Mouse (Mus musculus) heart, embryonic 13.5 days (tissue): ENCODE results near the gene Kcne4. TPM values are rescaled to one million over a fixed set of nuclear protein-coding genes. Genes with fewer than 3 reads are reported as not detected.

Source experiments
- ATAC-seq: fragments of 200-750 bp; cut with Nextera tagmentation; 2 replicates; pipeline ENCODE4 v1.8.0; 2017; ENCODE audit warnings: moderate TSS enrichment; ENCODE audit not compliant: insufficient number of reproducible peaks, low FRiP score, low TSS enrichment; ENCODE audit errors: extremely low read depth
- H3K27ac ChIP-seq: fragments of 300-500 bp; sonication (generic); replicated peaks from 2 replicates; pipeline ENCODE4 v1.5.1; 2015; ENCODE audit warnings: moderate library complexity, mild to moderate bottlenecking, inconsistent platforms
- H3K27me3 ChIP-seq: fragments of 300-500 bp; sonication (generic); replicated peaks from 2 replicates; pipeline ENCODE4 v1.6.1; 2015; ENCODE audit warnings: mild to moderate bottlenecking, inconsistent platforms
- H3K36me3 ChIP-seq: fragments of 300-500 bp; sonication (generic); 2 replicates; pipeline ENCODE4 v1.6.1; 2015; ENCODE audit warnings: mild to moderate bottlenecking, inconsistent platforms
- H3K4me1 ChIP-seq: fragments of 300-500 bp; sonication (generic); 2 replicates; pipeline ENCODE4 v1.6.1; 2015; ENCODE audit warnings: inconsistent platforms
- H3K4me2 ChIP-seq: fragments of 300-500 bp; sonication (generic); 2 replicates; pipeline ENCODE4 v1.6.1; 2015; ENCODE audit warnings: inconsistent platforms, mild to moderate bottlenecking, moderate library complexity
- H3K4me3 ChIP-seq: fragments of 300-500 bp; sonication (generic); 2 replicates; pipeline ENCODE4 v1.5.1; 2015; ENCODE audit warnings: moderate library complexity, mild to moderate bottlenecking, inconsistent platforms
- H3K9ac ChIP-seq: fragments of 300-500 bp; sonication (generic); 2 replicates; pipeline ENCODE4 v1.6.1; 2015; ENCODE audit warnings: inconsistent platforms, mild to moderate bottlenecking, moderate library complexity
- H3K9me3 ChIP-seq: fragments of 300-500 bp; sonication (generic); 2 replicates; pipeline ENCODE4 v1.6.1; 2016; ENCODE audit warnings: inconsistent platforms
- WGBS: fragments of 180-500 bp; shearing (Covaris S2); methylation state at CpG from one replicate; pipeline ENCODE4 v1.1.7; 2015; ENCODE audit warnings: mixed read lengths; 5-methylcytosine and 5-hydroxymethylcytosine counted together
- polyA plus RNA-seq: library from polyadenylated mRNA; unstranded; fragments of >200 nt; fragmentation: Nextera tagmentation; extraction: Ambion mirVana; gene quantifications from 2 replicates; pipeline ENCODE4 v1.2.1, GENCODE M21; 2015

Kcne4 gene
- polyA plus RNA-seq, 1 experiment from 2014 or later = 4.1 TPM

DNA sequence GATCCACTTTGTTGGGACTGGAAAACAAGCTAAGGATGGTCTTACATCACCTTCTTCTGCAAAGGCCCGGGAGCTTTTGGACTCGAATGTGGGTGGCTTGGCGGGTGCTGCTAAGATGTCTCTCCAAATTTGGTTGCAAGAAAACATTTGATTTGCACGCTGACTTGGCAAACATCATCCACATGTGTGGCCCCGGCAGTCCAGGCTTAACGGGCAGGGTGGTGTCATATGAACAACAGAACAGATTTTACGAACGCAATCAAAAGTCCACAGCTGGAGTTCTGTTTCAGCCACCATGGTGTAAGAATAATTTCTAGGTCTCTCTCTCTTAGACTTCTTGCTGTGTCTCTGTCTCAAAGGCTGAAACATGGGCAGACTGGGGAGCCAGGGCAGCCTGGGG lies 3.6 kb downstream of the Kcne4 start:
- Histone ChIP-seq H3K9ac (peak overlapping the region; percentile 35; the same call in 1 of the 2 replicates), H3K27me3 (no peaks in the 10 kb centered on the region), H3K36me3 (no peaks in the 10 kb centered on the region), H3K4me1 (peaks cover 49% of the 10 kb centered on the region), H3K4me3 (no peak overlapping the region), H3K9me3 (no peaks in the 10 kb centered on the region), H3K27ac (peak overlapping the region; percentile 84), H3K4me2 (no peak overlapping the region)
- ATAC-seq = no peak
- 66% methylated on average over 8 of the region's 8 CpGs for WGBS

DNA sequence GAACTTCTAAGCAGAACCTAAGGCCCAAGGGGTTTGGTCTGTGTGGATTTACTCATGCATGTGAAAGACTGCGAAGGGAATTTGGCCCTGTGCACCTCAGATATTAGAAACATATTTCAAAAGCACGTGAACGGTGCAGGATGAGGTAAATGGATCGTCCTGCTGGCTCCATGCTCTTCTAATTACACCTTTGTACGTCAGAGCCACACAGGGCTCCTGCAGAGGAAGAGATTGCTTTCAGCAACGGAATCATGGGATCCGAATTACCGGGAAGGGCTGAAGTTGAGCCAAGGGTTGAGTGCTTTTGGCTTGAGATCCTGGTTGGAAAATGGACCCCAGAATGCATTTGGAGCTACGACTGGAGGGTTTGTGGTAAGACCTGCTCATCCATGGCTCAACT lies 4.6 kb downstream of the Kcne4 start:
- H3K27me3 ChIP-seq = no peaks in the 10 kb centered on the region
- no peak for ATAC-seq
- WGBS = 78% methylated on average over 9 of the region's 9 CpGs
- peaks cover 51% of the 10 kb centered on the region for H3K4me1 ChIP-seq
- H3K9ac ChIP-seq = no peak overlapping the region
- H3K4me3 ChIP-seq = no peak overlapping the region
- H3K27ac ChIP-seq = no peak overlapping the region
- no peaks in the 10 kb centered on the region for H3K36me3 ChIP-seq
- no peaks in the 10 kb centered on the region for H3K9me3 ChIP-seq
- H3K4me2 ChIP-seq = no peak overlapping the region

DNA sequence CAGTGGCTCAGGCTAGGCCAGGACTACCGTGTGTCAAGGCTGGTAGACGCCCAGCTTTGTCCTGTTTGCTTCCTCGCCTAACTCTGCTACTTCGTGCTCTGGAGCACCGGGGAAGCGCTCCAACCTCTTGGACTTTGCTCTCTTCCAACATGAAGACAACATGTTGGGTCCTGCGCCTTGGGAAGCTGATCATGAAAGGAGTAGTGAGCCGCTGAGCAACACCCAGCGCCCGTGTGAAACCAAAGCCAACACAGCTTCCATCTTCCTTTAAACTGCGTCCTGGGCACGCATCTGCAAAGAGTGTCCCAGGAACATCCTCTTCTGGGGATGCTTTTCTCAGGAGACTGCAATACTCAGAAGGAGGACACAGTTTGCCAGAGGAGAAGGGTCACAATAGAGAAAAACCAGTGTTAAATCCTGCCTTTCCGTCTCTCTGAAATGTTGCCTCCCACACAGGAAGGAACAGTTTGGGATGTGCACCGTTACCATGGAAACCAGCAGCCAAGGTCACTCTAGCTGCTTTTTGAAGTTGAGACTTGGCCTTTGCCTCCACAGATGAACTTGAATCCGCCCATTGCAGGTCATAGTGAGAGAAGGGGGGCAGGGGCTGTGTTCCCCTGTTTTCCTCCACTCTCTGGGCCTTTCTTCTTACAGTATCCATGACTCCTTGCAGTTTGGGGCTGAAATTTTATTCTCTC lies 5.3 kb downstream of the Kcne4 start:
- H3K4me2 ChIP-seq = no peak overlapping the region
- no peaks in the 10 kb centered on the region for H3K9me3 ChIP-seq
- peaks cover 51% of the 10 kb centered on the region for H3K4me1 ChIP-seq
- ATAC-seq = no peak
- H3K27ac ChIP-seq = no peak overlapping the region
- H3K36me3 ChIP-seq = no peaks in the 10 kb centered on the region
- no peak overlapping the region for H3K4me3 ChIP-seq
- 85% methylated on average over 15 of the region's 15 CpGs for WGBS
- no peak overlapping the region for H3K9ac ChIP-seq
- H3K27me3 ChIP-seq = no peaks in the 10 kb centered on the region

DNA sequence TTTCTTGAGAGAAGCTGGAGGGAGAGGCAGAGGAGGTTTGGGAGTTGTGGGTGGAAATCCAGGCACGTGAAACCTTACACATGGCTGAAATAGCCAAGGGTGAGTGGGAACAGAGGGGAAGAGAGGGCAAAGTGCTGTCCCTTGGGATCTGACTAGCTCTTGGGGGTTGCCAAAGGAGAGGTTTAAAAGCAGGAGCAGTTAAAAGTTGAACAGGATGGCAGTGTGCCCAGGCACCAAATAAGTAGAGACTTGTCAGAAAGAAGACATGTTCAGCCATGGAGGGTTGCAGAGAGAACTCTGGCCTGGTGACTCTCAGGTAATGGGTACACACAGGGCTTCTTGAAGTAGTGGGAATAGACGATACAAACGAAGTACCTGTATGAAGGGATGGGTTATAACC lies 8.7 kb downstream of the Kcne4 start:
- no peaks in the 10 kb centered on the region for H3K9me3 ChIP-seq
- H3K4me2 ChIP-seq = no peak overlapping the region
- no peaks in the 10 kb centered on the region for H3K27me3 ChIP-seq
- no peak for ATAC-seq
- no peaks in the 10 kb centered on the region for H3K36me3 ChIP-seq
- peaks cover 24% of the 10 kb centered on the region for H3K4me1 ChIP-seq
- H3K9ac ChIP-seq = no peak overlapping the region
- H3K27ac ChIP-seq = no peak overlapping the region
- WGBS = 65% methylated on average over 3 of the region's 3 CpGs
- H3K4me3 ChIP-seq = no peak overlapping the region

DNA sequence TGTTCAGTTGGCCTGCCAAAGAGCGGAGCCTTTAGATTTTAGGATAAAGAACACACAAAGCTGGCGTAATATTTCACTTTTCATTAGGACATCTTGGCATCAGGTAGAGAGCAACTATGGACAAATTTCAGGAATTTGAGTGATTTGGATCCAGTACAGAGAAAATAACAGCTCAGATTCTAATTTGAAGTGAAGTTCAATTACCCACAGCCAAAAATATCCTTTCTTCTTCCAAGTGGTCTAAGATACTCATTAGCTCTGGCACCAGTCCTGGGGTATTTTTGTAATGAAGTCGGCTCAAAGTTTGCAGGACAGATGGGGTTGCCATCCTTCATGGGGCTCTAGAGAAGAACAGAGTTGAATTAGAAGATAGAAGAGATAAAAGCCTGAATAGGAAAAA lies 21.9 kb downstream of the Kcne4 start:
- Histone ChIP-seq H3K4me1 (no peaks in the 10 kb centered on the region), H3K27ac (no peak overlapping the region), H3K9me3 (no peaks in the 10 kb centered on the region), H3K36me3 (no peaks in the 10 kb centered on the region), H3K27me3 (no peaks in the 10 kb centered on the region), H3K9ac (no peak overlapping the region), H3K4me2 (no peak overlapping the region), H3K4me3 (no peak overlapping the region)
- 79% methylated on average over 3 of the region's 3 CpGs for WGBS
- no peak for ATAC-seq

DNA sequence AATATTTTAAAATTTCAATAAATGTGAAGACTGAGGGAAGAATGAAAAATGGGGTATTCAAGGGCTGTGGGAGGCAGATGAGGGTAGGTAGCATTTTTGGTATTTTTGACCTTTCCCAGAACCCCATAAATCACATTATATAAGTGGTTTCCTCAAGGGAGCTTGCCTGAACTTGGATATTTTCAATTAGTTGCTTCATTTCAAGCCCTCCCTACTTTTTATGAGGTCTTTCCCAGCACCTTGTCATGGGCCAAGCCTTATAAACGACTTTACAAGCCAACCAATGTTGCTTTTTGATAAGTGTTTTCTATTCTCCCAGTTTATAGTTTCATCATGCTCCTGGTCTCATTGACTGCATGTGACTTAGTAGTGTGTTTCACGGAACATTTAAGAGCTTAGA lies 24.2 kb downstream of the Kcne4 start:
- no peaks in the 10 kb centered on the region for H3K9me3 ChIP-seq
- no peaks in the 10 kb centered on the region for H3K27me3 ChIP-seq
- H3K4me2 ChIP-seq = no peak overlapping the region
- 49% methylated on average over 2 of the region's 2 CpGs for WGBS
- H3K27ac ChIP-seq = no peak overlapping the region
- no peak overlapping the region for H3K4me3 ChIP-seq
- H3K9ac ChIP-seq = no peak overlapping the region
- H3K4me1 ChIP-seq = no peaks in the 10 kb centered on the region
- no peaks in the 10 kb centered on the region for H3K36me3 ChIP-seq
- ATAC-seq = no peak

DNA sequence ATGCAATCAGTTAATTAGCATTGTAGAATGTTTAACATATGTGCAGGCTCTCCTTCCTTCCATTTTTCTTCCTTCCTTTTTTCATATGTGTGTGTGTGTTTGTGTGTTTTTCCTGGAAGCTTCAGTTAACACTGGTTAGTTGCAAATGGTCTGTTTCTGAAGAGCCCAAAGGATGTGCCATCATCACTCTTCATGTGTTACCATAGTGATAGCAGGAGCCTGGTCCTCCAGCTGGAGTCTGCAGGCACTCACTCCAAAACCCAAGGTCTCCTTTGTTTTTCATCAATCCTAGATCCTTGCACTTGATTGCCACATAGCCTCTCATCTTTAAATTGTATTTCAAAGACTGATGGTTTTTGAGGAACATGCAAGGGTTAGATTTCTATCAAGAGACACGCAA lies 29.1 kb downstream of the Kcne4 start:
- Histone ChIP-seq H3K4me2 (no peak overlapping the region), H3K27ac (no peak overlapping the region), H3K4me3 (no peak overlapping the region), H3K27me3 (no peaks in the 10 kb centered on the region), H3K4me1 (no peaks in the 10 kb centered on the region), H3K9me3 (no peaks in the 10 kb centered on the region), H3K36me3 (no peaks in the 10 kb centered on the region), H3K9ac (no peak overlapping the region)
- 77% methylated on average over 1 of the region's 1 CpGs for WGBS
- ATAC-seq = no peak

DNA sequence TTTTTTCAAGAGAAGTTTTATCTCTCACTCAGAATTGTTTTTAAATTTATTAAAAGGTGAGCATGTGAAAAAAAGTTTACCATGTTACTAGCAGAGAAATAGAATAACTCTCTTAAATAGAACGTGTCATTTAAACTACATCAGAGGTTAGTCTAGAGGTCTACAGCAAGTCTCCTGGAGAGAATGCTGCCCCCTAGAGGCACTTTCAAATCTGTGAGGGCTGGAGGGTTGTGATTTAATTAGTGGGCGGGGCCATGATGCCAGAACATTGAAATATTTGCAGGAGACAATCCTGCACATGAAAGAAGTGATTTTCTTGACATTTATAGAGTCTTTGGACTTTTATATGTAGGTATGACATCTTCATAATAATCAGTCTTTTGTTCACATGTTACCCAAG lies 29.9 kb downstream of the Kcne4 start:
- ATAC-seq = no peak
- Histone ChIP-seq H3K4me3 (no peak overlapping the region), H3K27me3 (no peaks in the 10 kb centered on the region), H3K27ac (no peak overlapping the region), H3K9ac (no peak overlapping the region), H3K36me3 (no peaks in the 10 kb centered on the region), H3K9me3 (no peaks in the 10 kb centered on the region), H3K4me2 (no peak overlapping the region), H3K4me1 (no peaks in the 10 kb centered on the region)
- WGBS = 41% methylated on average over 2 of the region's 2 CpGs

DNA sequence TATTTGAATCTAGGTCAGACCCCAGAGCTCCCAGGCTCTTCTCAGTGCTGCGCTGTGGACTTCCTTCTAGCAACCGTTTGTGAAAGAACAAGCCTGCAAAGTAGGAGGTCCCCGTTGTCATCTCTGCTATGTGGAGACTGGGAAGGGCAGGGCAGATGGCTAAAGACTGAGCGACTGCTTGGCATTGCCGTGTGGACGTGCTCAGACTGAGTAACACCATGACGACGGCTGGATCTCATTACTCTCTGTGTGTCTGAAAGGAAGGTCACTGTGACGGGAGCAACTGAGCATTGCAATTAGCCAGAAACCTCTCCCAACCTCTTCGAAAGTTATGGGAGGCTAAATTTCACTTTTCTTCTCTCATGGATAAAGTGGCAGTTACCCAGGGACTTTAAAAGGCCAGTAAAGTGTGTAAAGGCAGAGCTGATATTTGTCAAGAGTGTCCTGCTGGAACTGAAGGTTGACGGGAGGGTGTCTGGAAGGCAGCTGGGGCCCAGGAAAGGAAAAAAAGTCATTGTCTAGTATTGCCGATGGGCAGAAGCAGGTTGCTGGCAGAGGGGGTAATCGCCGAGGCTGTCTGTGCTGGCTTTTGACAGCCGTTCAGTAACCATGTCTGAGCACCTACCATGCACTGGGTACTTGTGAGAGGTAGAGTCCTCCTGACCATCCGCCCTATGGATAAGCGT lies 36.0 kb downstream of the Kcne4 start:
- 54% methylated on average over 17 of the region's 17 CpGs for WGBS
- peaks cover 8% of the 10 kb centered on the region for H3K4me1 ChIP-seq
- H3K36me3 ChIP-seq = no peaks in the 10 kb centered on the region
- no peak overlapping the region for H3K4me2 ChIP-seq
- no peak for ATAC-seq
- no peak overlapping the region for H3K27ac ChIP-seq
- H3K4me3 ChIP-seq = no peak overlapping the region
- no peak overlapping the region for H3K9ac ChIP-seq
- H3K9me3 ChIP-seq = 0 out of 2 replicates have a peak, but pooled peaks cover 3% of the 10 kb centered on the region
- H3K27me3 ChIP-seq = no peaks in the 10 kb centered on the region

DNA sequence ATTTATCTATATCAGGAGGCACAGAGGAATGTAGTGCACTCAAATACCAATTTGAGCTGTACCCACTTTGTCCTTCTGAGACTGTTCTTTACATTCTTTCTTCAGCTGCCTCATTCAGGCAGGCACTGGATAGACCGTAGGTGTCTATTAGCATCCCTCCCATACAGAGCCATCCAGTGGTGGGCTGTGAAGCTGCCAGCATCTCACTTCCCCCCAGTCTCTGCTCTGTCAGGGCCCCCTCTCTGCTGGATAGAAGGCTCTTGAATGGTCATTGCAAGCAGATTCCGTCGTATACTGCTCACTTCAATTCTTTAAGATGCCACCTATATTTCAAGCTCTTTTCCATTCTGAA lies 36.5 kb downstream of the Kcne4 start:
- Histone ChIP-seq H3K4me1 (peaks cover 8% of the 10 kb centered on the region), H3K27me3 (no peaks in the 10 kb centered on the region), H3K36me3 (no peaks in the 10 kb centered on the region), H3K4me3 (no peak overlapping the region), H3K9ac (no peak overlapping the region), H3K27ac (no peak overlapping the region), H3K9me3 (0 out of 2 replicates have a peak, but pooled peaks cover 3% of the 10 kb centered on the region), H3K4me2 (no peak overlapping the region)
- 66% methylated on average over 3 of the region's 3 CpGs for WGBS
- no peak for ATAC-seq

DNA sequence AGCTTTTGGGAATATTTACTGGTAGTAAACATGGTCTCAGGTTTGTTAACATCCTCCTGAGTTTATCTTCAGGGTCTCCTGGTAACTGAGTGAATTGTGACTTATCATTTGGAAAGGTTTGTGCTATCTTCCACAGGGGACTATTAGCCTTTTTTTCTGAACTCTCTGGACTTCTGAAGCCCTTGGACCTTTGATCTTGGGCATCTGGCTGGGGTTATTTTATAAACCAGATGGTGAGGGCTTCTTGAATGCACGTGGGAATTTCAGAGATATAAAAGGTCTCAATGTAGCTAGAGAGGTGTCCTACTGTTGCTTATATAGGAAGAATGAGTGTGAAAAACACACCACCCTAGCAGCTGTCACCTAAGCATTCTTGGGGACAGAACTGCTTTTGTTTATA lies 37.7 kb downstream of the Kcne4 start:
- H3K27ac ChIP-seq = no peak overlapping the region

DNA sequence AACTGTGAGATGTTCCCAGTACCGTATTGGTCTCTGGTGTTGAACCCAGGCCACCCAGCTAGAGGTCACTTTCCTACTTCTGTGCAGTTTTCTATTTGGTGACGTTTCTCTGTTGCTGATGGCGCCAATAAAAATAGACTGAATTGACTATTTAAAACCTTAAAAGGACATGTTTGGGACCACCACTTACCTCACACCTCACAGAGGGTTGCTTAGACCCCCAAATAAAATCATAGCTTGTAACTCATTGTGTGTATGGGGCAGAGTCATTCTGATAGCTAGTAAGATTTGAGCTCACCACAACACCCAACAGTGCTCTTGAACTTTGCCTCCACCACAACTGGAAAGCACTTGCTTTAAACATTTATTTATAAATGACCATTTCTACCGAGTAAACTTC lies 43.0 kb downstream of the Kcne4 start:
- no peak for ATAC-seq
- 67% methylated on average over 4 of the region's 4 CpGs for WGBS

More for the DNA sequence above, 37.7 kb downstream of the Kcne4 start:
- Histone ChIP-seq H3K4me2 (no peak overlapping the region), H3K27me3 (no peaks in the 10 kb centered on the region), H3K4me3 (no peak overlapping the region), H3K9ac (no peak overlapping the region), H3K9me3 (0 out of 2 replicates have a peak, but pooled peaks cover 3% of the 10 kb centered on the region), H3K4me1 (peaks cover 8% of the 10 kb centered on the region), H3K36me3 (no peaks in the 10 kb centered on the region)
- ATAC-seq = no peak
- 32% methylated on average over 1 of the region's 1 CpGs for WGBS

More for the DNA sequence above, 43.0 kb downstream of the Kcne4 start:
- Histone ChIP-seq H3K4me1 (peaks cover 30% of the 10 kb centered on the region), H3K9me3 (0 out of 2 replicates have a peak, but pooled peaks cover 3% of the 10 kb centered on the region), H3K4me3 (no peak overlapping the region), H3K9ac (no peak overlapping the region), H3K27me3 (no peaks in the 10 kb centered on the region), H3K36me3 (no peaks in the 10 kb centered on the region), H3K27ac (peak overlapping the region; percentile 75), H3K4me2 (peak overlapping the region; percentile 44; the same call in 1 of the 2 replicates)
